9 mouse cellular contexts compared by ENCODE assay signal in the genomic region with DNA sequence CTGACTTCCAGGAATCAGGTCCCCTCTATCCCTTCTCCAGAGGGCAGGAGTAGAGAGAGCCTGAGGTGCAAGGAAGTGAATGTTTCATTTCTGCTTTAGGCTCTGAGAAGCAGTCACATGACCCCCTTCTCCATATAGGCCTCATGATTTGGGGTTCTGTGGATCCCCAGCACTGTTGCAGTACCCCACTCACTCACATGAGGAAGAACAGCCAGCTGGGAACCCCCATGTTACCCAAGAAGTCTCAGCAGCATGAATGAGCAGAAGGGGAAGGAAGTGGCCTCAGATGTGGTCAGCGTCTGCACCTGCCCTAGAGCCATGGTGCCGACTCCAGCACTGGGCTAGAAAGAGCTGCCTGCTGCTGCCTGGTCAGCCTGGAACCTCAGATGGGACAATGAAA. TPM values are rescaled to one million over a fixed set of nuclear protein-coding genes. Genes with fewer than 3 reads are reported as not detected.
DNase-seq lines count a peak whose midpoint lies in the region; ATAC-seq and TF ChIP-seq lines count a peak whose summit lies in the region.
"Had no signal": no experiment of that assay in that cellular context is flagged by ENCODE, and none has a peak within 500 bp of the region (broad histone marks: within the 10 kb centered on the region; RNA-seq: fewer than 3 reads in every experiment).

No protein-coding gene starts in this region.

- no peaks in the 10 kb centered on the region for H3K9me3 ChIP-seq in liver, embryonic 11.5 days (ENCODE audit: control insufficient read depth, low read length)
- H3K9me3 ChIP-seq in heart, embryonic 13.5 days: no peaks in the 10 kb centered on the region
- no peaks in the 10 kb centered on the region for H3K9me3 ChIP-seq in lung, embryonic 14.5 days (ENCODE audit: low read depth, low read length)

- no peak overlapping the region for H3K9ac ChIP-seq in liver, adult 2 months (ENCODE audit: low read depth, low read length)
- no peak overlapping the region for H3K9ac ChIP-seq in liver, embryonic 11.5 days (ENCODE audit: low read depth, low read length)
- peak overlapping the region; percentile 61 for H3K9ac ChIP-seq in heart, embryonic 13.5 days
- no peak overlapping the region; the same call in 1 of the 2 replicates for H3K9ac ChIP-seq in lung, embryonic 14.5 days

- no peaks in the 10 kb centered on the region for H3K36me3 ChIP-seq in liver, adult 2 months (ENCODE audit: control insufficient read depth, insufficient read depth, low read length)
- no peaks in the 10 kb centered on the region for H3K36me3 ChIP-seq in liver, embryonic 11.5 days (ENCODE audit: control insufficient read depth, insufficient read depth, low read length)
- peaks cover 40% of the 10 kb centered on the region for H3K36me3 ChIP-seq in heart, embryonic 13.5 days
- peaks cover 28% of the 10 kb centered on the region for H3K36me3 ChIP-seq in lung, embryonic 14.5 days (ENCODE audit: insufficient read depth)
- H3K36me3 ChIP-seq in spleen, adult 2 months (ENCODE audit: control insufficient read depth, insufficient read depth, low read length): peaks cover 14% of the 10 kb centered on the region

- H3K4me2 ChIP-seq in liver, embryonic 11.5 days: no peak overlapping the region
- H3K4me2 ChIP-seq in heart, embryonic 13.5 days: no peak overlapping the region
- H3K4me2 ChIP-seq in lung, embryonic 14.5 days: no peak overlapping the region

- no peak overlapping the region for H3K27ac ChIP-seq in liver, adult 2 months (replicated peaks; ENCODE audit: insufficient read depth, low read depth, low read length)
- H3K27ac ChIP-seq in liver, embryonic 11.5 days (ENCODE audit: low read depth, low read length): no peak overlapping the region
- no peak overlapping the region for H3K27ac ChIP-seq in heart, embryonic 13.5 days (replicated peaks)
- H3K27ac ChIP-seq in lung, embryonic 14.5 days (ENCODE audit: low read depth): peak overlapping the region; percentile 67; the same call in 1 of the 2 replicates
- peak overlapping the region; percentile 78 for H3K27ac ChIP-seq in spleen, adult 2 months (ENCODE audit: insufficient read depth, low read length)

- H3K27me3 ChIP-seq in liver, adult 2 months (ENCODE audit: control insufficient read depth, insufficient read depth, low read length): no peaks in the 10 kb centered on the region
- no peaks in the 10 kb centered on the region for H3K27me3 ChIP-seq in liver, embryonic 11.5 days (replicated peaks; ENCODE audit: control insufficient read depth, insufficient read depth, low read length)
- no peaks in the 10 kb centered on the region for H3K27me3 ChIP-seq in heart, embryonic 13.5 days (replicated peaks)
- no peaks in the 10 kb centered on the region for H3K27me3 ChIP-seq in lung, embryonic 14.5 days (ENCODE audit: insufficient read depth, low read length)
- no peaks in the 10 kb centered on the region for H3K27me3 ChIP-seq in spleen, adult 2 months (ENCODE audit: control insufficient read depth, insufficient read depth, low read length)

- ATAC-seq in liver, embryonic 11.5 days (replicated peaks; ENCODE audit: low FRiP score): no peak
- no peak for ATAC-seq in heart, embryonic 13.5 days (ENCODE audit: extremely low read depth, insufficient number of reproducible peaks, low FRiP score, low TSS enrichment)
- ATAC-seq in lung, embryonic 14.5 days (ENCODE audit: insufficient read depth): no peak

- no peak for TF ChIP-seq POLR2A in liver, adult 2 months (IDR thresholded peaks at IDR 0.05; ENCODE audit: extremely low read depth, insufficient read depth, low read length)
- TF ChIP-seq POLR2A in spleen, adult 2 months (IDR thresholded peaks at IDR 0.05; ENCODE audit: low read depth, low read length): no peak; the same call in 1 of the 2 replicates

- H3K4me3 ChIP-seq in liver, adult 2 months (ENCODE audit: insufficient read depth, low read depth, low read length): no peak overlapping the region
- H3K4me3 ChIP-seq in liver, embryonic 11.5 days (ENCODE audit: low read depth, low read length): no peak overlapping the region
- no peak overlapping the region for H3K4me3 ChIP-seq in heart, embryonic 13.5 days
- no peak overlapping the region for H3K4me3 ChIP-seq in lung, embryonic 14.5 days (ENCODE audit: low read depth, low read length)
- no peak overlapping the region for H3K4me3 ChIP-seq in spleen, adult 2 months (ENCODE audit: extremely low read depth, insufficient read depth, insufficient read length)

- H3K4me1 ChIP-seq in liver, adult 2 months (ENCODE audit: control insufficient read depth, insufficient read depth, low read length): 0 out of 2 replicates have a peak, but pooled peaks cover 2% of the 10 kb centered on the region
- peaks cover 16% of the 10 kb centered on the region for H3K4me1 ChIP-seq in liver, embryonic 11.5 days (replicated peaks; ENCODE audit: control insufficient read depth, insufficient read depth, low read length)
- peaks cover 51% of the 10 kb centered on the region for H3K4me1 ChIP-seq in heart, embryonic 13.5 days
- H3K4me1 ChIP-seq in lung, embryonic 14.5 days (ENCODE audit: insufficient read depth): peaks cover 26% of the 10 kb centered on the region
- H3K4me1 ChIP-seq in spleen, adult 2 months (ENCODE audit: control insufficient read depth, insufficient read depth, insufficient read length): peaks cover 49% of the 10 kb centered on the region

- H3K79me2 ChIP-seq in liver, adult 2 months (ENCODE audit: control insufficient read depth, insufficient read depth, low read length): no peaks in the 10 kb centered on the region

- peak; percentile 30 for DNase-seq in liver, adult 2 months (ENCODE audit: extremely low read depth, low read depth, low spot score)
- no peak for DNase-seq in liver, embryonic 11.5 days (ENCODE audit: low spot score)
- DNase-seq in lung, embryonic 14.5 days: no peak
- DNase-seq in spleen, adult 2 months (ENCODE audit: low read depth in 1 of 2, low spot score in 2 of 2): peak; percentile 75 to 81
- no peak for DNase-seq in retina, postnatal 1 day
- DNase-seq in frontal cortex, postnatal 25 days (ENCODE audit: low spot score in 2 of 2): no peak
- no peak for DNase-seq in kidney, postnatal 4 days

- WGBS in liver, adult 2 months: 93% methylated on average over 2 of the region's 2 CpGs
- 35% methylated on average over 2 of the region's 2 CpGs for WGBS in liver, embryonic 11.5 days
- 67% methylated on average over 2 of the region's 2 CpGs for WGBS in heart, embryonic 13.5 days
- 78% methylated on average over 2 of the region's 2 CpGs for WGBS in lung, embryonic 14.5 days
- WGBS in spleen, adult 2 months: 14% methylated on average over 2 of the region's 2 CpGs

- no peak for TF ChIP-seq CTCF in liver, adult 2 months (IDR thresholded peaks at IDR 0.05; ENCODE audit: low read depth, low read length)
- TF ChIP-seq CTCF in lung, embryonic 14.5 days (IDR thresholded peaks at IDR 0.05; ENCODE audit: low read depth): no peak
- TF ChIP-seq CTCF in spleen, adult 2 months (IDR thresholded peaks at IDR 0.05; ENCODE audit: extremely low read depth, insufficient read depth, insufficient read length, insufficient replicate concordance): no peak

RNA-seq across cellular contexts. Expression of gene Cel, which starts 23.3 kb away (rescaled TPM):
- 19.2 and 70.5 TPM in 2 replicates for total RNA-seq in liver, adult 2 months (2014; rRNA removed)
- 0.11 and 0.37 TPM in 2 replicates for polyA plus RNA-seq in liver, adult 2 months (2012; rRNA removed)
- not detected in 2 replicates for polyA plus RNA-seq in liver, embryonic 11.5 days (2014; fragmentation: Nextera tagmentation; extraction: Ambion mirVana)
- polyA plus RNA-seq in heart, embryonic 13.5 days (2015; fragmentation: Nextera tagmentation; extraction: Ambion mirVana): 0.31 TPM in 1 of 2 replicates, not detected in the other
- not detected in 2 replicates for polyA plus RNA-seq in lung, embryonic 14.5 days (2014; fragmentation: Nextera tagmentation; extraction: Ambion mirVana)
- 1,405 and 1,688 TPM in 2 replicates for polyA plus RNA-seq in spleen, adult 2 months (2012; rRNA removed)
- polyA plus RNA-seq: neural tube, embryonic 11.5 days had no signal

RNA-seq across cellular contexts. Expression of gene Ralgds, which starts 27.0 kb away (rescaled TPM):
- total RNA-seq in liver, adult 2 months (2014; rRNA removed): 1.1 and 1.7 TPM in 2 replicates
- 1.5 and 3.0 TPM in 2 replicates for polyA plus RNA-seq in liver, adult 2 months (2012; rRNA removed)
- 11.3 and 12.9 TPM in 2 replicates for polyA plus RNA-seq in liver, embryonic 11.5 days (2014; fragmentation: Nextera tagmentation; extraction: Ambion mirVana)
- polyA plus RNA-seq in heart, embryonic 13.5 days (2015; fragmentation: Nextera tagmentation; extraction: Ambion mirVana): 19.2 and 20.3 TPM in 2 replicates
- 34.3 and 34.7 TPM in 2 replicates for polyA plus RNA-seq in lung, embryonic 14.5 days (2014; fragmentation: Nextera tagmentation; extraction: Ambion mirVana)
- 36.6 and 43.4 TPM in 2 replicates for polyA plus RNA-seq in spleen, adult 2 months (2012; rRNA removed)

RNA-seq across cellular contexts. Expression of gene Gm10134, which starts 34.1 kb away (rescaled TPM):
- not detected in 2 replicates for total RNA-seq in liver, adult 2 months (2014; rRNA removed)
- not detected in 2 replicates for polyA plus RNA-seq in liver, adult 2 months (2012; rRNA removed)
- 0.73 and 0.78 TPM in 2 replicates for polyA plus RNA-seq in liver, embryonic 11.5 days (2014; fragmentation: Nextera tagmentation; extraction: Ambion mirVana)
- polyA plus RNA-seq in heart, embryonic 13.5 days (2015; fragmentation: Nextera tagmentation; extraction: Ambion mirVana): 1.1 and 1.6 TPM in 2 replicates
- 1.2 and 2.4 TPM in 2 replicates for polyA plus RNA-seq in lung, embryonic 14.5 days (2014; fragmentation: Nextera tagmentation; extraction: Ambion mirVana)
- 0.46 TPM in 1 of 2 replicates, not detected in the other for polyA plus RNA-seq in spleen, adult 2 months (2012; rRNA removed)
- polyA plus RNA-seq: neural tube, embryonic 11.5 days had no signal

RNA-seq across cellular contexts. Expression of gene Gbgt1, which starts 43.3 kb away (rescaled TPM):
- 0.65 and 1.7 TPM in 2 replicates for total RNA-seq in liver, adult 2 months (2014; rRNA removed)
- polyA plus RNA-seq in liver, adult 2 months (2012; rRNA removed): 0.66 and 0.86 TPM in 2 replicates
- 0.22 and 0.32 TPM in 2 replicates for polyA plus RNA-seq in liver, embryonic 11.5 days (2014; fragmentation: Nextera tagmentation; extraction: Ambion mirVana)
- polyA plus RNA-seq in heart, embryonic 13.5 days (2015; fragmentation: Nextera tagmentation; extraction: Ambion mirVana): 0.25 and 0.47 TPM in 2 replicates
- 0.41 and 0.76 TPM in 2 replicates for polyA plus RNA-seq in lung, embryonic 14.5 days (2014; fragmentation: Nextera tagmentation; extraction: Ambion mirVana)
- 2.9 and 3.7 TPM in 2 replicates for polyA plus RNA-seq in spleen, adult 2 months (2012; rRNA removed)
- polyA plus RNA-seq: neural tube, embryonic 11.5 days had no signal

RNA-seq across cellular contexts. Expression of gene Gtf3c5, which starts 43.6 kb away (rescaled TPM):
- total RNA-seq in liver, adult 2 months (2014; rRNA removed): 2.9 and 3.1 TPM in 2 replicates
- polyA plus RNA-seq in liver, adult 2 months (2012; rRNA removed): 7.8 and 9.0 TPM in 2 replicates
- polyA plus RNA-seq in liver, embryonic 11.5 days (2014; fragmentation: Nextera tagmentation; extraction: Ambion mirVana): 30.8 and 32.9 TPM in 2 replicates
- polyA plus RNA-seq in heart, embryonic 13.5 days (2015; fragmentation: Nextera tagmentation; extraction: Ambion mirVana): 29.8 and 30.9 TPM in 2 replicates
- polyA plus RNA-seq in lung, embryonic 14.5 days (2014; fragmentation: Nextera tagmentation; extraction: Ambion mirVana): 33.9 and 41.9 TPM in 2 replicates
- 13.3 and 15.4 TPM in 2 replicates for polyA plus RNA-seq in spleen, adult 2 months (2012; rRNA removed)

Comparison
In these comparisons a context has a peak if more than half of its experiments do, and no peak if none do; other contexts are left out.
1. DNase-seq: peak in liver, adult 2 months (single experiment) and spleen, adult 2 months (2 of 2); none in liver, embryonic 11.5 days (single experiment), lung, embryonic 14.5 days (single experiment), retina, postnatal 1 day (single experiment), frontal cortex, postnatal 25 days (0 of 2) and kidney, postnatal 4 days (0 of 2).
2. H3K27ac ChIP-seq: peak in lung, embryonic 14.5 days (single experiment) and spleen, adult 2 months (single experiment); none in liver, adult 2 months (single experiment), liver, embryonic 11.5 days (single experiment) and heart, embryonic 13.5 days (single experiment).
3. RNA of gene Cel, which starts 23.3 kb away (polyA plus RNA-seq): 1,405 to 1,688 TPM in spleen, adult 2 months; 0.11 to 0.37 TPM in liver, adult 2 months, 0.31 TPM in heart, embryonic 13.5 days, not detected in lung, embryonic 14.5 days and not detected in liver, embryonic 11.5 days; every median in the first group is over 1,000 times any median in the second.